Mouse (Mus musculus) olfactory bulb, adult 2 months (tissue): ENCODE measurements at regions not wholly inside any gene's neighbourhood (a gene's known extent, or its start where the extent isn't known, plus 50 kb on each side); places are given as distances from the start of the nearest gene placed in this dataset.

Experiments
- CTCF ChIP-seq: fragments of 200-500 bp; IDR thresholded peaks from 2 replicates; pipeline ENCODE4 v1.5.1; 2012; ENCODE audit warnings: low read depth, mild to moderate bottlenecking, low read length, moderate library complexity; ENCODE audit not compliant: insufficient read depth
- POLR2A ChIP-seq: fragments of 200-500 bp; IDR thresholded peaks from 2 replicates; pipeline ENCODE4 v1.6.1; 2012; ENCODE audit warnings: mild to moderate bottlenecking, low read depth, low read length, moderate library complexity; ENCODE audit not compliant: insufficient read depth

DNA sequence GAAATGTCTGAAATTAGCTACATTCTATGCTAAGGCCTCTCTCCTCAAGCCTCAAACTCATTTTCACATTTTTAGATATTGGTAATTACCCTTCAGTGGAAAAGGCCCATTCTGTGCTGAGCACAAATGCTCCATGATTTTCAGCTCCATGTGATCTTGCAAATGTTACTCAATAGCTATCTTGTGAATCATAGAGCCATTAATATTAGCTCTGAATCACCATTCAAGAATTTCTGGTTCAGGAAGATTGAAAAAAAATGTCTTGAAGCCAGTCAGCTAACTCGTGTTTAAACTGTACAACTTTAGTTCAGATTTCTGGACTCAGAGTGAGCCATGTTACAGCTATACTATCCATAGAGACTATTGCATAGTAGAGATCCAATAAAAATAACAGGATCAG is 86.2 kb upstream of the H2al1a start:
- TF ChIP-seq POLR2A (no peak), CTCF (no peak)
